Mouse (Mus musculus) adrenal gland, postnatal 14 days (tissue): ENCODE data around the gene Tead1. TPM values are rescaled to one million over a fixed set of nuclear protein-coding genes. Genes with fewer than 3 reads are reported as not detected.

Experiments
- DNase-seq: peaks from one replicate; pipeline ENCODE4 v3.0.0; 2021; ENCODE audit warnings: mixed read lengths
- total RNA-seq: library from RNA; stranded (reverse); gene quantifications from 2 replicates; pipeline ENCODE4 v1.2.3, GENCODE M21; 2021

Gene Tead1
- total RNA-seq, 1 experiment from 2014 or later, result 73.3 TPM

DNA sequence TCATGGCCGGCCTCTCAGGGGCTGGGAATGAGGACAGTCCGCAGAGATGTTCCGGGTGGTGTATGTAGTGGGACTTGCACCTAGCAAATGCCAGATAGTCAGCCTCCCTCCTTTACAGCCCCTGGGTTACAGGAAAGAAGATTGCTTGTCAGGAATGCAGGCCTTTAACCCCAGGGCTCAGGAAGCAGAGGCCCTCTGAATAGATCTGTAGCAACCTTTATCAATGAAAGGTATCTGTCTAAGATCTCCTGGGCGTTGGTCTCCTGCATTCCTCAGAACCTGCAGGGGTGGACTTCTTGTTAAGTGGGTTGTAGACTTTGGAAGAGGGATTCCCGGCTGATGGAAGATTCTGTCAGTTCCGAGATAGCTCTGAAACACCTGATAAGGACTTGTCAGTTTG is 101.8 kb downstream of the Tead1 start:
- no peak for DNase-seq

DNA sequence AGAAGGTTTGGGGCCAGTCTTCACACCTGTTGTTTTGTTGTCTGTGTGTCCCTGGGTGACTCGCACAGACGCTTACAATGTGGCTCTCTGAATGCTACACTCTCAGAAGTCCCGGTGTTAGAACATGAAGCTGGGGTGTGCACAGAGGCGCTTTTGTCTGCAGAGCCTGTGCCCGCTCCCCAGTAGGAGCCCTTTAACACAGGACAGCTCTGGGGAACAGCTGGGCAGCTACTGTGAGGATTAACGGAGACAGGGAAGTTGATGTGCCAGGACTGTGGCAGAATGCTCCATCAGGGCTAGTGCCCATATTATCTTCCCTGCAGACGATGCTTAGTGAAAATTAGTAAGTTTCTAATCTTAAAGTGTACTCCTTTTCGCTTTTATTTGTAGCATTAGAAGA is 102.9 kb downstream of the Tead1 start:
- DNase-seq, result no peak

DNA sequence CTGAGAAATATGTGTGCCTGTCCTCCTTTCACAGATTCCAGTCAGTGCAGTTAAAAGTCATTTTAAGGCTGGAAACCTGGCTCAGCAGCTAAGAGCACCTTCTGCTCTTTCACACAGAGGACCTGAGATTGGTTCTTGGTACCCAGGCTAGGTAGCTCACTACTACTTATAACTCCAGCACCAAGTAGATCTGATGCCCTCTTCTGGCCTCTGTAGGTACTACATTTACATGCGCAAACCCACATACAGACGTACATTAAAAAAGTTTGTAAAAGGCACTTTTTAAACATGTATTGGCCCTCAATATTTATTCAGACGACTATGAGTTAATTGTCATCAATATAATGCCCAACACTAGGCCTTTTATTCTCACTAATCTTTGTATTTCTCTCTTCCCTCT is 105.2 kb downstream of the Tead1 start:
- DNase-seq, result no peak

DNA sequence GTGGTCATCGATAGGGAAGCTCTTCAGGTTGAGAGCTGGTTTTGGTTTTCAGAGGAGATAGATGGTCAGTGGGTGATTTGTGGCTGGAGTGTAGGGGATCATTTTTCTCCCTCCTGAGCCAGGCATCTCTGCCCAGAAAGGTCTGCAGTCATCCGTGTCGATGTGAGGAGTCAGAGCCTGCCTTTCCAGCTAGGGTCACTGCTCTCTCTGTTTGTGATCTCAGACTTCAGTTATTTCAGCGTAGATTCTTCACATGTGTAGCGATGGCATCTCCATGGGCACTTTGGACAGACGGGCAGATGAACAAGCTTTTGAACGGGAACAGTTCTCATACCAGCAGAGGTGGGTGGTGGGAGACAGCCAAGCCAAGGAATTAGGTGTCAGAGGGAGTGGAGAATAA is 106.2 kb downstream of the Tead1 start:
- DNase-seq, result no peak

DNA sequence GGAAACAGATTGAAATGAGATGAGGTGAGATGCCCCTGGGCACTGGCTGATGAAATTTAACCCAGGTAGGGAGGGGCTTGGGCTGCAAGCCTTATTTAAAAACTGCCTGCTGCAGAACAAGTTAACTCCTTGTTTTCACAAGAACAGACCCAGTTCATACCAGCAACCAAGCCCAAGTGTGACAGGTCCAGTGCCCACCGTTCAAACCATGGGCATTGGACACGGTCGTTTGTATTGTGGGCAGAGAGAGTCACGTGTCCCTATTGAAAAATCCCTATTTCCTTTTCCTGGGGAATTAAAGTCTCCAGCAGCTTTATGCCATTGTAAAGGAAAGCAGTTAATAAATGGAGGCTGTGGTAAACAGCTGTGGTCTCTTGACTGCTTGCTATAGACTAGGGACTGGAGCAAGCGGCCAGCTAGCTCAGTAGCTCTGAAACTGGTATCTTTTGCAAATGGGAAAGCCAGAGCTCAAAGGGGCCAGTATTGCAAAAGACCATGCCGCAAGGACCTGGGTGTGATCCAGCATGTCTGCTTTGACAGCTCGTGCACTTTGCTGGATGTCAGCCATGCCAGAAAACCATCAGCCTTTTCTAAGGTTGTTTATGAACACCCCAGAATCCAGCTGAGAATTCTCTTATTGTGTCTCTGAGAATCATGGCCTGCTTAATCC is 107.6 kb downstream of the Tead1 start:
- peak; percentile 76 for DNase-seq

DNA sequence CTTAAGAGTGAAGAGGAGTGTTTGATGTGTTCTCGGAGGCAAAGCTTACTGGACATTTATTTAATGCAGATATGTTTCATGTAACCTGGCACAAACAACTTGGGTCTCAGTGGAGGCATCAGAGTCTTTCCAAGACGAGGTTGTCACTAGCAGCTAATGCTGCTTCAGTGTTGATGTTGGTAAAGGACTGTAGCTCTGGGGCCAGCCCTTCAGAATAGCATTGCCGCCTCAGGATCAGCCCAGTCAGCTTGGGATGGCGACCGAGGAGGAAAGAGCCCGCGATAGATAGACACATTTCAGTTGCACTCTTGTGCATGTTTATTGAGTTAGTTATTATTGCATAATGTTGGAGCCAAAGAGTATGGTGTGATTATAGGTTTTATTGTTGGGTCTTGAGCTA is 108.2 kb downstream of the Tead1 start:
- no peak for DNase-seq

DNA sequence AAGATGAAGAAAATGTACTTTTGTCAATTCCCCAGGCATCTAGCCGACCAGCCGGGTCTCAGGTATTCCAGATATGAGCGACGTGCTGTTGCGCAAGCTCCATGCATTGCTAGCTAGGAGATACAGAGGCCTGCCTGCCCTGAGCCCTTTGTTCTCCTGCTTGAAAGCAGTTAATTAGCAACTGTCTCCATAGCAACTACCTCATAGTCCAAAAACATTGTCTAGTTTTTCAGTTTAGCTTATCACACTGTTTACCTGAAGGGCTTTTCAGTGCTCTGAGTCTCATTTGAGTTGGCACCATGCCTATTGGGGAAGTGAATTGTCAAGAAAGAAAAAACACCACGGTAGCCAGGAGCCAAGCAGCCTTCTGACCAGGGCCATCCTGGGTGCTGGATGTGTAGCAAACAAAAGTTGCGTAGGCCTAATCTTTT is 109.2 kb downstream of the Tead1 start:
- no peak for DNase-seq

DNA sequence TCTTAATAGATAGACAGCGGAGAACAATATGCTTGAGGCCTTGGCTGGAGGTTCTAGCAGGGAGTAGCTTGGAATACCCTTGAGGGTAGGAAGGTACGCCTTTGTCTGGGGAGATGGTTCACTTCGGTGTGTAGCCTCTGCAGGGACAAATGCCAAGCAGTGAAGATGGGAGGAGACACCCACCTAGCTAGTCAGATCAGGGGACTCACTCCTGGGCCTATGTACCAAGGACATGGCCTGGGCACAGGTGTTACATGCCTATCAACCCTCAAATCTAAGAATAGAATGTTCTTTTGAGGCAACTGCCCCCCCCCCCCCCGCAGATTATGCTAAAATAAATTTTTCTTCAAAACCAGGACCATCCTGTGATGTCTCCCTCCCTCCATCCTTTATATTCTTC is 110.6 kb downstream of the Tead1 start:
- DNase-seq, result no peak

DNA sequence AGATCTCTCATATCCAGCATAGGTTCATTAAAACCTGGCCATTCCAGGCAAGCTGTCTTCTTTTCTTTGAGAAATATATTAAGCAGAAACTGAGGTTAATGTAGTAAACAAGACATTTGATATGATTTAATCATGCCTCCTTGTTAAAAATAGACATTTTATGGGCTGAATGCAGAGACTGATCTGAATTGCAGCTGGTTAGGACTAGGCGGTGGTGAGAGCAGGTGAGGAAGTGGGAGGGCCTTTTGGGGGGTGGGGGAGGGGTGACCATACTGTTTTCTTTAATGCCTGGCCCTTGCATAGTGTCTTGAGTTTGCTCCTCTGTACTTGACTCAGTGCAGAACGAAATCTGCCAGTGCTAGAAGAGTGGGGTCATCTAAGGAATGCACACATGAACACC is 111.2 kb downstream of the Tead1 start:
- no peak for DNase-seq

DNA sequence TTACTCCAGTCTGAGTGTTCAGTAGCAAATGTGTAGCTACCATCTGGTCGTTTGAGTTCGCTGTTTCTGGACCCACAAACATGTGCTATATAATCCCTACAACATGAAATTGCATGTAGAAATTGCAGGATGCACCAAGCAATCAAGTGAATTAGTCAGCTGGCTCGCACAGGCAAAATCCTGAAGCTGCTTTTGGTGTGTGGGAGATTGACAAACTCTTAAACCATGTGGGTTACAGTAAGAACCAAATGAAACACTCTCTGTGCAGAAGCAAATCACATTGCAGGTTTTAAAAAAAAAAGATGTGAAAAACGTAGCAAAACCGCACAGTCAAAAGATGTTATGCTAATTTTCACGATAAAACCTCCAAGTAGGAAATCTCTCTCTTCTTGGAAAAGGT is 113.6 kb downstream of the Tead1 start:
- DNase-seq, result no peak

DNA sequence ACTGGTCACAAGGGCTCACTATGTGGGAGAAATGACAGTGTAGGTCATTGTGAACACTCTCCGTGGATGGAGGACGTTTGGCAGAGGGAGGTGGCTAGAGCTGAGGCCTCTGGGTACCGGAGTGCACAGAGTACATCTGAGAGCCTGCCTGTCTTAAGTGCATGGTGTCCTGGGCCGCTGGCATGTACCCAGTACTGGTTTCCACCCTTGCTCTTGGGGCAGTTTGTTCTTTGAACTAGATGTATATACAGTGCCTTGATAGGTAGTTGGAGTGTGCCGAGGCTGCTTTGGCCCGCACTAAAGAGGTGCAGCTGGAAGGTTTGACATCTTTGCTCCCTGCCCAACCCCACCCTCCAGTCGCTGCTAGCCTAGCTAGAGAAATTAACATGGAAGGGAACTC is 114.8 kb downstream of the Tead1 start:
- no peak for DNase-seq

DNA sequence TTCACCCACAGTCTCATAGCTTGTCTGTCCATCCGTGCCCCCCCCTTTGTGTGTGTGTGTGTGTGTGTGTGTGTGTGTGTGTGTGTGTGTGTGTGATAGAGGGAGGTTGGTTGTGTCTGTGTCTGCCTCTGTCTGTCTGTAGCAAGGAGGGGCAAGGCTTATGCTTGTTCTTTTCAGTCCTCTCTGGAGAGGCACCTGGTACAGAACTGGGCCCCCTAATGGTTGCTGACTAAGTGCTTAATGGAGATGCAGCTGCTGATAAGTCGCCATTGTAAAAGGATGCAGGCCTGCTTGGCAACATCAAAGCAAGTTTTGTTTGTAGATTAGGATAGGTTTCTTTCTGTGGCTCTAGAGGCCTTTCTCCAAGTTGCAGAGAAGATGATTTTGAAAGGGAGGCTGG is 115.4 kb downstream of the Tead1 start:
- no peak for DNase-seq

DNA sequence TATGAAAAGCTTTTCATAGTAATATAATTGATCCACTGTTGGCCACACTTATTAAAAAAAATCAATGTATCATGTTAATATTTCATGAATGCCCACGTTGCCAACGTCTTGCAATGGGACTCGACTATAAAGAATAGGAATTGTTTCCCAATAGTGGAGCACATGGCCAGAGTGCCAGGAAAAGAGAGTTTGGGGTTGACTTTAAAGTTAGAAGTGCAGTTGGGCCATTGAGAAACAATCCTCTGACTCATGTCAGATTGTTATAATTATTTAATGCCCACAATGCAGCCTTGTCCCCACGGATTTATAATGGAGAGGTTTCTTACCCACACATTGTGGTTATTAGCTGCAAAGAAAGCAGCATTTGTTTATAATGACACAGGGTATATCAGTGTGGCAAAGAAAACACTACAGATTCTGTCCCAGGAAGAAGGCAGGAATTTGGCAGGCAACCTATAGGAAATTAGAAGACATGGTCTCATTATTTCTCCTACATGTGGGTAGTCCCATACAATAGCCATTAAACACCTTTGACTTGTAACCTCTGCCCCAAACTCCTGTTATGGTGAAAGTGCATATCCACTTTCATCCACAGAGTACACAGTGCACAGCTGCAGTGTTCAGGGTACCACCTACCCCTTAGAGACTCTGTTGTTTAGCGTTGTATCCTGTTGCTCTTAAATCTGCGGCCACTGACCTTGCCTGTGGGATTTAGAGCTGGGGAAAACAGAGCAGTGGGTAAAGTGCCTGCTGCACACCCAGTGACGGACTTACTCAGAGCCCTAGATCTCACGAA is 118.6 kb downstream of the Tead1 start:
- no peak for DNase-seq

DNA sequence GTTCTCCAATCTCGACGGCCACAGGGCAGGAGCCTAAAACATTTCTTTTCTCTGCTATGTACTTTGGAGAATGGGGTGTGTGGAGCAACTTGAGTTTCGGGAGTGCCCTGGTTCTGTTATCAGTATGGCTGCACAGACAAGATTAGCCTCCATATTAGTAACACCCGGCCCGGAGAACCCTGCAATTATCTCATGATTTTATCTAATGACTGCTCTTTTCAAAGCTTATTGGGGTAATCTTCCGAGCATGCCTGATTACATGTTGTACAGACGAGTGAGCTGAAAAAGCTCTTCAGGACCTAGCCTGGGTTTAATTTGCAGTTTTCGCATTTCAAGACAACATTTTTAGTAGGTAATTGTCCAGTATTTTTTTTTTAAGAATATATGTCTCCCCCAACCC is 122.6 kb downstream of the Tead1 start:
- DNase-seq, result no peak

DNA sequence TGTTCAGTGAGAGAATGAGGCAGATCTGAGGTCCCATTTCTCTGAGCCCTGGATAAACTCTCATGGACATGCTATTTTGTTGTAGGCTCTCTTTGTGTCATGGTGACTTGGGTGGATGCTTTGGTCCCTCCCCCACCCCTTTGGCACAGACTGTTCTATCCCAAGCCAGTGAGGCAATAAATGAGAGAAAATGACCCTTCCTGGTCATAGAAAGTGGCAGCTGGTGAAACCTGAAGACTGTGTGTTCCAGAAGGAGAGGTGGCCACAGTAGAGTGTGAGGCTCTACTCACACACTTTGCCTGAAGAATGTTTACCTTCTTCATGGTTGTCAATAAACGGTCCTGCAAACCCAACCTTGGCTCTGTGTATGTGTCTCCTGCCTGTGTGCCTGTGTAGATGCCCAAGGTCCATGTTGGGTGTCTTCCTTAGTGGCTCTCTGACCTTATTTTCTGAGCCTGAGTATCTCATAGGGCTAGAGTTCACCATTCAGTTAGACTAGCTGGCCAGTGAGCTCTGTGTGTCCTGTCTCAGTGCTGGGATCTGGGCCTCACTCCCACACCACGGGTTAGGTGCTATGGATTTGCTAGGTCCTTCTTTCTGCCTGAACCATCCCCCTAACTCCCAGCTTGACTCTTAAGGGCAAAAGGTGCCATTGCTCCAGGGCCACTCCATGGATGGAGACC is 127.7 kb downstream of the Tead1 start:
- no peak for DNase-seq

DNA sequence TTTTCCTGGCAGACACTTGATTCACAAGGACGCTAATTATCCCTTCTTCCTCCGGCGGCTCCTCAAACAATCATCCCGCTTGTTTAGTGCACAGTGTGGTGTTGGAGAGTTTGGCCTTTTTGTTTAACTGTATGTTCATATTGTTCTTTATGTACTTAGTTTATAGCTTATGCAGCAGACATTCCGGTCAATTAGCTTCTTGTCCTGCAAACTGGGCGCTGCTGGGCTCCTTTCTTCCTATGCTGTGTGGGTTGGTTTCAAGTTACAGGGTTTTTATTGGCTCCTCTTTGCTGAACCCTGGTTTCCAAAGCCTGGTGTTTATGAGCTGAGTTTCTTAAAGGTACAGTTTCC is 128.3 kb downstream of the Tead1 start:
- DNase-seq, result peak; percentile 58

DNA sequence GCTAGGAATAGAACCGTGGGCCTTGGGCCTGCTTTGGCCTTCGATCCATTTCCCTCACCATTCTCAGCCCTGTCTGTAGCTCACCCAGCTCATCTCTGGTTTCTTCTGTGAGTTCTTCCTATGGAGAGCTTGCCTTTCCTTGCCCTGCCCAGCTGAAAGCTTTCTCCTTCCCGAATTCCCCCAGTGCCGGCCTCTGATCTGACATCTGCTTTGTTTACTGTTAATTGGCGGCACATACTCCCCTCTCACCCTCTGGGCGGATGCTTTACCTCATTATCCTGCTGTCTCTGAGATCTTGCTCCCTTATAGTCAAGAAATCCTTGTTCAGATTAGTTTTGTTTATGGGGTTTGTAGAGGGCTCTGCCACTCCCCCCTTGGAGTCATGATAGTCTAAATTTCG is 131.6 kb downstream of the Tead1 start:
- DNase-seq, result no peak

DNA sequence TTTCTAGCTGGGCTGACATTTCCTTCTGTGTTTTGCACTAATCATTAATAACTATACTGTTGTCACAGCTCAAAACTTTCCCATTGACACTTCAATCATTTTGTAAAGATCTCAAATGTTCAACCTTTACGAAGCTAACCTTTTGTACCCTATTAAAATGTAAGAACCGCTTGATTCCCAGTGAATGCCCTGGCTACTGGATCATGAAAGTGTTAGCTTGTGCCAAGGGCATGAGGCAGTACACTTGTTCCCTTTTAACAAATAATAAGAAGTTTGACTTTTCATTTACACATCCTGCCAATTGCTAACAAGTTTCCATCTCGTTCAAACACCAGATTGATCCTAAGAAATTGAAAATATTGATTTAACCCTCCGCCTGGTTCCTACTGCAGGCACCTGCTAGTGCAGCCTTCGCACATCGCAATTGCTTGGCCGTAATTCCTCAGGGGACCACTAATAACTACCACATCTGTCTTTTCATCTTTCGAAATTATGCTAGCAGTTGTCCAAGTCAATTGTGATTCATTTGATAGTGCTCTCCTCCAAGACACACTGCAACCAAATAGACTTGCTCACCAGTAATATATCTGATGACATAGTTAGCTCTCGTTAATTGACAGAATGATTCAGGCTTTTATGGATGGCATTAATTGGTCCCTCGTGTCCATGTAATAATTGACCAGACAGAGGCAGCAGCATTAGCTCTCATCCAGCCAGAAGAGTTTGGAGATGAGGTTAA is 133.1 kb downstream of the Tead1 start:
- no peak for DNase-seq

DNA sequence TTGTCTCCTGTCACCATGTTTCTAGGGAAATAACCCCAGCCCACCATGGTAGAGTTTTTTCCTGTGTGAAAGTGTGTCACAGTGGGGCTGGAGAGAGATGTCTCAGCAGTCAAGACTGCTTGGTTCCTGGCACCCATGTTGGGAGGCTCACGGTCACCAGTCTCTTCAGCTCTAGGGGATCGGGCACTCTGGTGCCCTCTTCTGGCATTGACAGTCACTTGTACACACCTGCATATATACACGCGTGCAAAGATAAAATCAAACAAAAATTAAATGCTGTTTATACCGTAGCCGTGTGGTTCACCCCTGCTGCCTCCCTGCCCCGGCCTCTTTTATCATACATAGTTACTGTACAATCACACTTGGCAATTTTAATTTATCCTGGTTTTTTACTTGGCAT is 134.0 kb downstream of the Tead1 start:
- no peak for DNase-seq

DNA sequence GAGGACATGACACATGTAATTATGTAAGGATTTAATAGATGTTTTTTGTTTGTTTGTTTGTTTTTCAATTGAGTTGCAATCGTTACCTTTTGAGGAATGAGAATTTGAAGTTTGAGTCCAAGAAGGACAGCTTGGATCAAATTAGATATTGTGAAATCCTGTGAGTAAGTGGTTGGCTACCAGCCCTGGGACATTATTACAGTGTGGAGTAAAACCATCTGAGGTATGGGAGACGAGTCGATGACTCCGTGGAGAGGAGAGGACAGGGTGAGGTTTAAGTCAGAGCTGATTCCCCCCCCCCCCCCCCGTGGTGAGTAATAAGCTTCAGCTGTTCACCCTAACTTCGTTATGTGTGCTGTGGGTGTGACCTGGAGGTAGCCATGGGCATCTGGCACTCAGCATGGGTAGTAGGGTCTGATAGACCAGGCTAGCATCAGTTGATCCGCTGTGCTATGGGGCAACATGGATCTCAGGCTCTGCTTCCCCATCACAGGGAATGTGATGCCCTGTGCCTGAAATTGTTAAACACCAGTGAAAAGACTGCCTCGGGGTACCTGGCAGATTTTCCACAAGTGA is 134.7 kb downstream of the Tead1 start:
- DNase-seq, result peak; percentile 62

DNA sequence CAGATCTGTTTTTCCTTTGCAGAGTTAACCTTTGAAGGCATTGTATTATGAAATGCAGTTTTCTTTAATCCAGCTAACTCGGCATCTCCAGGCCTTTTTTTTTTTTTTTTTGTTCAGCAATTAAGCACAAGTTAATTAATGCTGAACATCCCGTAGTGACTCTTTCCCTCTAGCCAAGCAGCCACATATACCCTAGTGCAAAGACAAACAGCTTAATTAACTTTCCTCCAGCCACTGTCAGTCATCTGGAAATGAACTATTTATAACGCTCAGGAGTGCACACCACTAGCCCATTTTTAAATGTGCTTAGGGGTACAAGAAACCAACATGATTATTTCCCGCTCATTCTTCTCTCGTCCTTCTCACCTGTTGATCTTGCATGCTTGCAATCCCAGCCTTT is 136.9 kb downstream of the Tead1 start:
- DNase-seq, result no peak

DNA sequence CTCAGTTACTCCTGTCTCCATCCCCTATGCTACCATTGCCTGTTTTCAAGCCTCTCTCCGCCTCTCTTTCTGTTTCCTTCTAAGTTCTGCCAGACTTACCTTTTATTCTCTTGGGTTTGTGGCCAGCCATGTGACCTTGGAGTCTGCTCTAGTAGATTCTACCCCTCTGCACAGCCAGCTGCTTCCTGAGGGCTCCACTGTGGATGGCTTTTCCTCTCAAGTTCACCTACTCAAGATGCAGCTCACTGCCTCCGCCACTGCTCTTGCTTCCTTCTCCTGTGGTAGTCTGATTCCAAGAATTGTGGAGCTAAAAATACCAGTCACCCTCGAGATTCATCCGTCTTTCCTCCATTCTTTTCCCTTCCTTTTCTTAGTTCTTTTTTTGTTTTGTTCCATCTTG is 140.7 kb downstream of the Tead1 start:
- no peak for DNase-seq

DNA sequence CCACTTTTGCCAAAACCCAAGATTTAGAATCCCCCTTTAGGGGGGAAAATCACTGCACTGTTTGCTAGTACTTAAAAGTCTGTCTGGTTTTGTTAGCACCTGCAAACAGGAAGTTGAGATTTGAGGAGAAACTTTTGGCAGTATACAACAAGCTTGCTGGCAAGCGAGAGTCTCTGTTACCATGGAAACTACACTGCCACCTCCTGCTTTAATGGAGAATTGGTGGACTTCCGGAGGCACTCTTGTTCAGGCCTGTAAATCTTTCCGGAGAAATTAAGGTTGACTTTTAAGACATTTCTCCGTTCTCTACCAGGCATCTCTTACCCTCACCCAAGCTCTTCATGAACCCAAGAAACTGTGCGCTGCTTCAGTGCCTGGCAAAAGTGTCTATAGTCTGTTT is 143.8 kb downstream of the Tead1 start:
- no peak for DNase-seq
